Mouse (Mus musculus) monocyte, adult 2 months (primary cell): ENCODE data around the gene 0610009B22Rik.
A peak's percentile ranks its signal among the peaks of the same experiment; 100 is the strongest.

Experiments
- DNase-seq, 2 experiments: peaks; one replicate each; pipeline ENCODE4 v3.0.0; 2022; ENCODE audit warnings: low spot score in 2 of 2, low read depth in 1 of 2

The 0610009B22Rik gene

GRCm38 (mm10) chr11:51637971-51638414 lies 50.7 kb downstream of the 0610009B22Rik start:
- peak; percentile 60 to 78 for DNase-seq

DNA sequence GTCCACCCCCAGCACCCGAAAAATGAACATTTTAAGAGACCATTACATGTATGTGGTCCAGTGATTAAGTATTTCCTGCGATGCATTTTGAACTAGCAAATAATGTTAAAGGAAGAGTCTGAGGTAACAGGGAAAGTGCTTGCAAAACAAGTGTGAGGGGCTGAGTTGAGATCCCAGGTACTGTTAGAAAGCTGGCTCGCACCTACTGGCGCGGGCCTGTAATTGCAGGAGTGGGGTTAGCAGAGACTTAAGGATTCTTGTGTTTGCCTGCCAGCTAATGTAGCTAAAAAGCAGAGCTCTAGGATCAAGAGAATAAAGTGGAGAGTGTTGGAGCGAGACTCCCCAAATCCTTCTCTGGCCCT lies 52.4 kb downstream of the 0610009B22Rik start:
- DNase-seq, result peak in 1 of 2 experiments; percentile 49

DNA sequence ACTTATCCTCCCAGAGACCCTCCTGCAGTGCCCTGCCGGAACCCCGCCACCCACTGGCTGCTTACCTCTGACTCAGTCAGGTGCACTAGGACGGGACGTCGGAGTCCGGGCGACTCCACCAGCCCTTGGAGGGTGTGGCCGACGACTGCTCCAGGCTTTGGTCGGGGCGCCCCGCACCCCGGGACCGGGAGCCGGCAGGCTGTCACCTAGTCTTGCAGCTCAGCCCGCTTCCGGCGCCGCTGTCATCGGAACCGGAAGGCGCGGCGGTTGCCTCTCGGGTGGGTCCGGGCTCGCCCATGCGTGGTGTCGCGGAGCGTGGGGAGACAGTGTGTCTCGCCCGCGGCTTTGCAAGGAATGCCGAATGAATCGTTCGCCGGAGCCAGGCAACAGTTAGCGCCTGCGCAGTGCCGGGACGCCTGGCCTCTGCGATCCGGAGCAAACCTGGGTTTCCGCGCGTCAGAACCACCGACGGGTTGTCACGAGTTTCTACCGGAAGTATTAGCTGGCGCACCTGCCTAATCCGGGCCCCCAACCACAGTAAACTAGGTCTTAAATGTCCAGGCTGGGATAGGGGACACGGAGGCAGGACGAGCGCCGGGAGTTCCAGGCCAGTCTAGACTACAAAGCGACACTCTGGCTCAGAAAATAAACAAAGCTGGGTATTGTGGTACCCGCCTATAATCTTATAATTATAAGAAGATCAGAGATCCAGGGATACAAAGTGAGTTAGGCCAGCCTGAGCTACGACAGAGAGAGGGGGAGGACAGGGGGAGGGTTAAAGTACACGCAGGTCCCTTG lies 53.0 kb downstream of the 0610009B22Rik start, which contains the start of gene Rmnd5b:
Gene Rmnd5b, minus strand, starts transcription at position 372 of the 798 bp plus-strand sequence.
- DNase-seq, result peak in 1 of 2 experiments; percentile 73
